ENCODE assay signal across 19 mouse cellular contexts in genomic region chr5:77806334-77807157, GRCm38 (mm10).
DNase-seq lines count a peak whose midpoint lies in the region; ATAC-seq and TF ChIP-seq lines count a peak whose summit lies in the region.
"Had no signal": no experiment of that assay in that cellular context is flagged by ENCODE, and none has a peak within 500 bp of the region (broad histone marks: within the 10 kb centered on the region; RNA-seq: fewer than 3 reads in every experiment).

No protein-coding gene starts in this region.

- H3K4me3 ChIP-seq in liver, adult 2 months (ENCODE audit: insufficient read depth, low read depth, low read length) = no peak overlapping the region
- H3K4me3 ChIP-seq in liver, embryonic 12.5 days = no peak overlapping the region
- H3K4me3 ChIP-seq in forebrain, embryonic 14.5 days (ENCODE audit: low read depth, low read length) = no peak overlapping the region
- no peak overlapping the region for H3K4me3 ChIP-seq in hindbrain, embryonic 12.5 days
- H3K4me3 ChIP-seq in midbrain, embryonic 16.5 days (ENCODE audit: low read depth, low read length) = no peak overlapping the region
- H3K4me3 ChIP-seq in intestine, embryonic 16.5 days (ENCODE audit: low read length) = no peak overlapping the region
- H3K4me3 ChIP-seq: heart, embryonic 12.5 days; kidney, embryonic 15.5 days; myocyte; stomach, embryonic 15.5 days had no signal

- H3K79me2 ChIP-seq in liver, adult 2 months (ENCODE audit: control insufficient read depth, insufficient read depth, low read length) = no peaks in the 10 kb centered on the region

- WGBS in liver, adult 2 months = 62% methylated on average over 9 of the region's 9 CpGs
- WGBS in liver, embryonic 12.5 days (ENCODE audit: insufficient replicate concordance) = 60% methylated on average over 9 of the region's 9 CpGs
- 13% methylated on average over 9 of the region's 9 CpGs for WGBS in forebrain, embryonic 14.5 days
- WGBS in hindbrain, embryonic 12.5 days = 40% methylated on average over 9 of the region's 9 CpGs
- 18% methylated on average over 9 of the region's 9 CpGs for whole genome bisulfite sequencing in midbrain, embryonic 16.5 days
- 56% methylated on average over 9 of the region's 9 CpGs for WGBS in intestine, embryonic 16.5 days

- no peak for ATAC-seq in liver, embryonic 12.5 days
- ATAC-seq in forebrain, embryonic 14.5 days = peak; percentile 77
- ATAC-seq in hindbrain, embryonic 12.5 days (ENCODE audit: low FRiP score) = peak; percentile 28
- ATAC-seq in midbrain, embryonic 16.5 days = peak; percentile 49; the same call in 1 of the 2 replicates
- no peak for ATAC-seq in intestine, embryonic 16.5 days
- ATAC-seq: CD4-positive, CD25-positive, alpha-beta regulatory T cell, adult 4 months; lung, postnatal 0 days had no signal

- H3K27ac ChIP-seq in liver, adult 2 months (replicated peaks; ENCODE audit: insufficient read depth, low read depth, low read length) = no peak overlapping the region
- no peak overlapping the region for H3K27ac ChIP-seq in liver, embryonic 12.5 days
- H3K27ac ChIP-seq in forebrain, embryonic 14.5 days (ENCODE audit: low read depth, low read length) = peak overlapping the region; percentile 52
- H3K27ac ChIP-seq in hindbrain, embryonic 12.5 days = peak overlapping the region; percentile 56
- H3K27ac ChIP-seq in midbrain, embryonic 16.5 days (ENCODE audit: low read length) = peak overlapping the region; percentile 49
- no peak overlapping the region for H3K27ac ChIP-seq in intestine, embryonic 16.5 days (ENCODE audit: low read length)
- H3K27ac ChIP-seq: kidney, embryonic 15.5 days; liver, embryonic 14.5 days; stomach, embryonic 15.5 days had no signal

- DNase-seq in liver, adult 2 months (ENCODE audit: extremely low read depth, low read depth, low spot score) = peak; percentile 9
- peak; percentile 86 for DNase-seq in forebrain, embryonic 14.5 days (ENCODE audit: low spot score)
- DNase-seq in testis, postnatal 10 days (ENCODE audit: low spot score) = no peak
- DNase-seq: cerebellum, adult 11 months; cerebellum, postnatal 36 days; right cerebral cortex, adult 18-20 months; thymus, postnatal 25 days had no signal

- H3K4me2 ChIP-seq in liver, embryonic 12.5 days = no peak overlapping the region
- peak overlapping the region; percentile 3; the same call in 1 of the 2 replicates for H3K4me2 ChIP-seq in forebrain, embryonic 14.5 days (ENCODE audit: low read length)
- H3K4me2 ChIP-seq in hindbrain, embryonic 12.5 days (replicated peaks) = no peak overlapping the region
- H3K4me2 ChIP-seq in midbrain, embryonic 16.5 days (ENCODE audit: low read length) = no peak overlapping the region
- H3K4me2 ChIP-seq in intestine, embryonic 16.5 days (ENCODE audit: low read depth, low read length) = no peak overlapping the region
- H3K4me2 ChIP-seq: heart, embryonic 12.5 days; kidney, embryonic 15.5 days; stomach, embryonic 15.5 days had no signal

- TF ChIP-seq CTCF in liver, adult 2 months (IDR thresholded peaks at IDR 0.05; ENCODE audit: low read depth, low read length) = no peak

- H3K27me3 ChIP-seq in liver, adult 2 months (ENCODE audit: control insufficient read depth, insufficient read depth, low read length) = no peaks in the 10 kb centered on the region
- no peaks in the 10 kb centered on the region for H3K27me3 ChIP-seq in liver, embryonic 12.5 days (replicated peaks)
- H3K27me3 ChIP-seq in forebrain, embryonic 14.5 days (replicated peaks; ENCODE audit: control insufficient read depth, insufficient read depth, low read length) = no peaks in the 10 kb centered on the region
- no peaks in the 10 kb centered on the region for H3K27me3 ChIP-seq in hindbrain, embryonic 12.5 days
- H3K27me3 ChIP-seq in midbrain, embryonic 16.5 days (ENCODE audit: control insufficient read depth, insufficient read depth, low read depth, low read length) = no peaks in the 10 kb centered on the region
- H3K27me3 ChIP-seq in intestine, embryonic 16.5 days (replicated peaks; ENCODE audit: control insufficient read depth, insufficient read depth, low read length) = no peaks in the 10 kb centered on the region
- H3K27me3 ChIP-seq: heart, embryonic 12.5 days; stomach, embryonic 15.5 days had no signal

- no peaks in the 10 kb centered on the region for H3K4me1 ChIP-seq in liver, adult 2 months (ENCODE audit: control insufficient read depth, insufficient read depth, low read length)
- no peaks in the 10 kb centered on the region for H3K4me1 ChIP-seq in liver, embryonic 12.5 days
- H3K4me1 ChIP-seq in forebrain, embryonic 14.5 days (ENCODE audit: control insufficient read depth, insufficient read depth, low read length) = peaks cover 10% of the 10 kb centered on the region
- peaks cover 25% of the 10 kb centered on the region for H3K4me1 ChIP-seq in hindbrain, embryonic 12.5 days
- peaks cover 15% of the 10 kb centered on the region for H3K4me1 ChIP-seq in midbrain, embryonic 16.5 days (ENCODE audit: control insufficient read depth, insufficient read depth, low read length)
- H3K4me1 ChIP-seq in intestine, embryonic 16.5 days (ENCODE audit: control insufficient read depth, insufficient read depth, low read length) = no peaks in the 10 kb centered on the region
- H3K4me1 ChIP-seq: stomach, embryonic 15.5 days had no signal

- no peaks in the 10 kb centered on the region for H3K9me3 ChIP-seq in liver, embryonic 12.5 days (replicated peaks)
- H3K9me3 ChIP-seq in forebrain, embryonic 14.5 days (replicated peaks; ENCODE audit: control insufficient read depth, low read length) = no peaks in the 10 kb centered on the region
- H3K9me3 ChIP-seq in hindbrain, embryonic 12.5 days (replicated peaks) = no peaks in the 10 kb centered on the region
- no peaks in the 10 kb centered on the region for H3K9me3 ChIP-seq in midbrain, embryonic 16.5 days (replicated peaks; ENCODE audit: control insufficient read depth, low read length, poor library complexity, severe bottlenecking)
- no peaks in the 10 kb centered on the region for H3K9me3 ChIP-seq in intestine, embryonic 16.5 days (ENCODE audit: control insufficient read depth, low read length)
- H3K9me3 ChIP-seq: heart, embryonic 12.5 days; kidney, embryonic 15.5 days; stomach, embryonic 15.5 days had no signal

- TF ChIP-seq POLR2A in liver, adult 2 months (IDR thresholded peaks at IDR 0.05; ENCODE audit: extremely low read depth, insufficient read depth, low read length) = no peak

- H3K9ac ChIP-seq in liver, adult 2 months (ENCODE audit: low read depth, low read length) = no peak overlapping the region
- H3K9ac ChIP-seq in liver, embryonic 12.5 days = no peak overlapping the region
- no peak overlapping the region for H3K9ac ChIP-seq in forebrain, embryonic 14.5 days (ENCODE audit: low read length)
- H3K9ac ChIP-seq in hindbrain, embryonic 12.5 days = no peak overlapping the region
- peak overlapping the region; percentile 25; the same call in 1 of the 2 replicates for H3K9ac ChIP-seq in midbrain, embryonic 16.5 days (ENCODE audit: low read depth, low read length)
- H3K9ac ChIP-seq in intestine, embryonic 16.5 days (ENCODE audit: low read depth, low read length) = no peak overlapping the region
- H3K9ac ChIP-seq: heart, embryonic 12.5 days; kidney, embryonic 15.5 days; liver, embryonic 14.5 days; stomach, embryonic 15.5 days had no signal

- H3K36me3 ChIP-seq in liver, adult 2 months (ENCODE audit: control insufficient read depth, insufficient read depth, low read length) = no peaks in the 10 kb centered on the region
- H3K36me3 ChIP-seq in liver, embryonic 12.5 days = no peaks in the 10 kb centered on the region
- no peaks in the 10 kb centered on the region for H3K36me3 ChIP-seq in forebrain, embryonic 14.5 days (ENCODE audit: control insufficient read depth, insufficient read depth, low read length)
- H3K36me3 ChIP-seq in hindbrain, embryonic 12.5 days = no peaks in the 10 kb centered on the region
- no peaks in the 10 kb centered on the region for H3K36me3 ChIP-seq in midbrain, embryonic 16.5 days (ENCODE audit: control insufficient read depth, insufficient read depth, low read length)
- no peaks in the 10 kb centered on the region for H3K36me3 ChIP-seq in intestine, embryonic 16.5 days (ENCODE audit: control insufficient read depth, insufficient read depth, low read length)
- H3K36me3 ChIP-seq: G1E; heart, embryonic 12.5 days; kidney, embryonic 15.5 days; stomach, embryonic 15.5 days had no signal

Comparison
In these comparisons a context has a peak if more than half of its experiments do, and no peak if none do; other contexts are left out.
1. H3K27ac ChIP-seq: peak in forebrain, embryonic 14.5 days (single experiment), hindbrain, embryonic 12.5 days (single experiment) and midbrain, embryonic 16.5 days (single experiment); none in liver, adult 2 months (single experiment), liver, embryonic 12.5 days (single experiment) and intestine, embryonic 16.5 days (single experiment).
2. ATAC-seq: peak in forebrain, embryonic 14.5 days (single experiment), hindbrain, embryonic 12.5 days (single experiment) and midbrain, embryonic 16.5 days (single experiment); none in liver, embryonic 12.5 days (single experiment) and intestine, embryonic 16.5 days (single experiment).